Mouse (Mus musculus) liver, embryonic 15.5 days (tissue): ENCODE measurements around the gene Swap70. TPM values are rescaled to one million over a fixed set of nuclear protein-coding genes. Genes with fewer than 3 reads are reported as not detected.

ENCODE experiments used
- ATAC-seq: fragments of 200-750 bp; cut with Nextera tagmentation; 2 replicates; pipeline ENCODE4 v1.8.0; 2017; ENCODE audit warnings: moderate number of reproducible peaks, mild to moderate bottlenecking, moderate library complexity; ENCODE audit not compliant: insufficient read depth
- H3K27ac ChIP-seq: fragments of 300-500 bp; sonication (generic); replicated peaks from 2 replicates; pipeline ENCODE4 v1.5.1; 2015; ENCODE audit warnings: mild to moderate bottlenecking, inconsistent platforms
- H3K27me3 ChIP-seq: fragments of 300-500 bp; sonication (generic); 2 replicates; pipeline ENCODE4 v1.6.1; 2015; ENCODE audit warnings: mild to moderate bottlenecking, inconsistent platforms
- H3K36me3 ChIP-seq: fragments of 300-500 bp; sonication (generic); replicated peaks from 2 replicates; pipeline ENCODE4 v1.6.1; 2015; ENCODE audit warnings: moderate library complexity, mild to moderate bottlenecking, inconsistent platforms
- H3K4me1 ChIP-seq: fragments of 300-500 bp; sonication (generic); replicated peaks from 2 replicates; pipeline ENCODE4 v1.6.1; 2015; ENCODE audit warnings: inconsistent platforms
- H3K4me2 ChIP-seq: fragments of 300-500 bp; sonication (generic); 2 replicates; pipeline ENCODE4 v1.6.1; 2015; ENCODE audit warnings: moderate library complexity, mild to moderate bottlenecking, inconsistent platforms
- H3K4me3 ChIP-seq: fragments of 300-500 bp; sonication (generic); replicated peaks from 2 replicates; pipeline ENCODE4 v1.5.1; 2015; ENCODE audit warnings: mild to moderate bottlenecking, inconsistent platforms
- H3K9ac ChIP-seq: fragments of 300-500 bp; sonication (generic); 2 replicates; pipeline ENCODE4 v1.6.1; 2015; ENCODE audit warnings: moderate library complexity, mild to moderate bottlenecking, inconsistent platforms
- H3K9me3 ChIP-seq: fragments of 300-500 bp; sonication (generic); replicated peaks from 2 replicates; pipeline ENCODE4 v1.6.1; 2016; ENCODE audit warnings: inconsistent platforms
- WGBS: fragments of 180-500 bp; shearing (Covaris S2); methylation state at CpG from one replicate; pipeline ENCODE4 v1.1.7; 2015; ENCODE audit warnings: mixed read lengths; ENCODE audit not compliant: insufficient replicate concordance; 5-methylcytosine and 5-hydroxymethylcytosine counted together
- polyA plus RNA-seq: library from polyadenylated mRNA; unstranded; fragments of >200 nt; fragmentation: Nextera tagmentation; extraction: Ambion mirVana; gene quantifications from 2 replicates; pipeline ENCODE4 v1.2.1, GENCODE M21; 2015

Gene Swap70
- polyA plus RNA-seq, 1 experiment from 2014 or later = 7.8 TPM

DNA sequence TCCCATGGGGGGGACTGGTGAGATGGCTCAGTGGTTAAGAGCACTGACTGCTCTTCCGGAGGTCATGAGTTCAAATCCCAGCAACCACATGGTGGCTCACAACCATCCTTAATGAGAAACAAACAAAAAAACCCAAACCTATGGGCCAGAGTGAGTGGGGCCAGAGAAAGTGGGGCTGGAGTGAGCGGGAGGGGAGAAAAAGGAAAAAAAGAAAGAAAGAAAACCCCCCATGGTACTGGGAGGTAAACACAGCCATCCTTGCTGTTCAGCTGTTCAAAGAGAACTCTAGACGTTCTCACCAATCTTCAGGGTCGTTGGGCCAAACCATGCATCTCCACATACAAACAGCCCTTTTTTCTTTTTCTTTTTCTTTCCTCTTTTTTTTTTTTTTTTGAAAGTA, 18.1 kb downstream of the Swap70 start:
- Histone ChIP-seq H3K27me3 (no peaks in the 10 kb centered on the region), H3K27ac (no peak overlapping the region), H3K4me1 (peaks cover 14% of the 10 kb centered on the region), H3K9me3 (no peaks in the 10 kb centered on the region), H3K36me3 (peaks cover 7% of the 10 kb centered on the region; the same call in 1 of the 2 replicates), H3K4me3 (no peak overlapping the region), H3K9ac (no peak overlapping the region), H3K4me2 (no peak overlapping the region)
- no peak for ATAC-seq
- 68% methylated on average over 4 of the region's 4 CpGs for WGBS

DNA sequence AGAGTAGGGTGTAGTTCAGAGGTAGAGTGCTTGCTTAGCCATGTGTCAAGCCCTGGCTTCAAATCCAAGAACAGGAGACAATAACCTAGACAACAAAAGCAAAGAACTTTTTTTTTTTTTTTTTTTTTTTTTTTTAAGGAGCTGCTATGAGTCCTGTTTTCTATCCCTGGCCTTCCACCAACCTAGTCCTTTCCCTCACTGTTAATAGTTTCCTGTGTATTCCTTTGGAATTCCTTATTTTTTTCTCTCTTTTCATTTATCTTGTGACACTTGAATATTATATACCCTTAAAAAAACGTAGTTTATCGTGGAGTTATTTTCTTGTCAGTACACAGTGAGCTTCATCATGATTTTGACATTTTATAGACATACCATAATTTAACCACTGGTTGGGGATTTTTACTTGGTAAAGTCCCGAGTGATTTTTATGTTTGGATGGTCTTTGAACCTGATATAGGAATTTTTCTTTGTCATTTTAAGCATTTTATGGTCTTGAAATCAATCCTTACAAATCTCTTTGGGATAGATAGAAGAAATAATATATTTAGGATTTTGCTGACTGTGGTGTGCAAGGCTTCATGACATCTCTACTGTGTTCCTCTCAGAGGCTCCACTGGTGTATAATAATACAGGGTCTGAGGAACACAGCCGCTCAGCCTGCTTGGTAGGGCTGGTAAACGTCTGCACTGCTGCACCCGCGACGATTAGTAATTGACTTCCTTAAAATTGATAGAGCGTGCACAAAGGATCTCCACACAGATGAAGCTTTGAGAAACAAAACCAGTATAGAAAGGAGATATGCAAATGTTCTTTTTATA, 20.2 kb downstream of the Swap70 start:
- no peak overlapping the region for H3K9ac ChIP-seq
- H3K27me3 ChIP-seq = no peaks in the 10 kb centered on the region
- H3K4me1 ChIP-seq = peaks cover 11% of the 10 kb centered on the region
- H3K9me3 ChIP-seq = no peaks in the 10 kb centered on the region
- H3K36me3 ChIP-seq = peaks cover 8% of the 10 kb centered on the region; the same call in 1 of the 2 replicates
- H3K4me2 ChIP-seq = no peak overlapping the region
- H3K4me3 ChIP-seq = no peak overlapping the region
- no peak for ATAC-seq
- no peak overlapping the region for H3K27ac ChIP-seq
- WGBS = 44% methylated on average over 9 of the region's 9 CpGs

DNA sequence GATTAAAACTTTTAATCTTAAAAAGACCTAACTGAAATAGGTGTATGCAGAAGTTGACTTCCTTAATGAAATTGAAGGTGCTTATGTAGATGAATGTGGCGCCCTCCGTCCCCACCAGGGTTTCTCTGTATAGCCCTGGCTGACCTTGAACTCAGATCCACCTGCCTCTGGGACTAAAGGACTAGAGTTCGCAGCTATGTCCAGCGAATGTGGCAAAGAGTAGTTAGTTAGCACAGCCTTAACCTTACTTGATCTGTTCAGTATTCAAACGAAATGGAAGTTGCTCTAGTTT, 20.7 kb downstream of the Swap70 start:
- WGBS = 77% methylated on average over 5 of the region's 5 CpGs

DNA sequence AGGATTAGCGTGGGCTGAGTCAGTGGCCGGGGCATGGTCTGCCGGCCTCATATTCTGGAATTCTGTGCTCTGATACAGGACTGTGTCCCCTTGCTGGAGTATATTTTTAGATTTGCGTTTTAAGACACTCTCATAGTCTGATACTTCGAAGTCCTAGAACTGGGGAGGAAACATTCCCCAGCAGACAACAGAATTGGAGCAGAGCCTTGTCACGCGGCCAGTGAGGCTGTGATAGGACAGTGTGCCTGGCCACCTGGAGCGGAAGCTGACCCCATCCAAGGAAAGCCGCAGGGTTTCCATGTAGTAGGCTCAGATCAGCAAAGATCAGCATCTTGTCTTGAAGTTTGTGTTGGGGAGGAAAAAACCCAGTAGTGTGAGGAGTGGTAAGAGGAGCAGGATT, 23.6 kb downstream of the Swap70 start:
- no peaks in the 10 kb centered on the region for H3K4me1 ChIP-seq
- H3K4me2 ChIP-seq = no peak overlapping the region
- H3K27me3 ChIP-seq = no peaks in the 10 kb centered on the region
- no peaks in the 10 kb centered on the region for H3K9me3 ChIP-seq
- no peak overlapping the region for H3K27ac ChIP-seq
- peaks cover 8% of the 10 kb centered on the region; the same call in 1 of the 2 replicates for H3K36me3 ChIP-seq
- no peak overlapping the region for H3K4me3 ChIP-seq
- no peak for ATAC-seq
- no peak overlapping the region for H3K9ac ChIP-seq
- WGBS = 80% methylated on average over 9 of the region's 9 CpGs

More for the DNA sequence above, 20.7 kb downstream of the Swap70 start:
- H3K9me3 ChIP-seq = no peaks in the 10 kb centered on the region
- ATAC-seq = no peak
- H3K36me3 ChIP-seq = peaks cover 8% of the 10 kb centered on the region; the same call in 1 of the 2 replicates
- H3K27ac ChIP-seq = no peak overlapping the region
- H3K4me3 ChIP-seq = no peak overlapping the region
- peaks cover 8% of the 10 kb centered on the region for H3K4me1 ChIP-seq
- no peak overlapping the region for H3K4me2 ChIP-seq
- no peak overlapping the region for H3K9ac ChIP-seq
- H3K27me3 ChIP-seq = no peaks in the 10 kb centered on the region

DNA sequence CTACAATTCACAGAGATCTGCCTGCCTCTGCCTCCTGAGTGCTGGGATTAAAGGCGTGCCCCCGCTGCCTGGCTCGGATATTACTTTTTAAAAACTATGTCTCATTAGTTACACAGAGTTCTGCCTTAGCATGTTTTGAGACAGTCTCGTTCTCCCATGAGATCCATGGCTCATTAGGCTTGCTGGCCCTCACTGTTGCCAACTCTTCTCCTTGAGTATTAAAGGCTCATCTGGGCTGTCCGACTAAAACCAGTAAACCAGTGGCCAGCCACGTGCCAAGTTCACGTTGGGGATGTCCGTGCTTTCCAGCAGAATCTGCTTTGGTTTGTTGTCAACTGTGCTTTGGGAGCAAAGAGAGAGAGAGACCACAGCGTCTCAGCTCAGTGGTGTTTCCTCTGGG, 25.0 kb downstream of the Swap70 start:
- Histone ChIP-seq H3K27ac (no peak overlapping the region), H3K36me3 (peaks cover 8% of the 10 kb centered on the region; the same call in 1 of the 2 replicates), H3K4me3 (no peak overlapping the region), H3K9me3 (no peaks in the 10 kb centered on the region), H3K4me1 (no peaks in the 10 kb centered on the region), H3K9ac (no peak overlapping the region), H3K4me2 (no peak overlapping the region), H3K27me3 (no peaks in the 10 kb centered on the region)
- ATAC-seq = no peak
- 82% methylated on average over 9 of the region's 9 CpGs for WGBS

DNA sequence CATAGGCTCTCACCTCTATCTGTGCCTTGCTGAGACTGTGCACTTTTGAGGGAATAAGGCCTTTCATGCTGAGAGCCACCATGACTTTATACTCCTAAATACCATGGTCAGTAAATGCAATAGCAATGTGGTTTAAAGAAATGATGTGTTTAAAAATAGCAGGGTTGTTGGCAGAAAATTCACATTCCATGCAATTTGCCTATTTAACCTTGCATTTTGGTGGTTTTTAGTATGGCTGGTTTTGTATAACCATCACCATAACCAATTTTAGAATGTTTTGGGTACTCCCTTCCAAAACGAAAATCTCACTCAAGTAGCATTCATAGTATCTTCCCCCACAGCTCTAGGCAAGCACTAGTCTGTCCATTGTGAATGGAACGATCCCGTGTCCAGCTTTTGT, 26.3 kb downstream of the Swap70 start:
- Histone ChIP-seq H3K4me2 (no peak overlapping the region), H3K4me3 (no peak overlapping the region), H3K27ac (no peak overlapping the region), H3K36me3 (peaks cover 8% of the 10 kb centered on the region; the same call in 1 of the 2 replicates), H3K9ac (no peak overlapping the region), H3K9me3 (no peaks in the 10 kb centered on the region), H3K27me3 (no peaks in the 10 kb centered on the region), H3K4me1 (no peaks in the 10 kb centered on the region)
- 83% methylated on average over 3 of the region's 3 CpGs for WGBS
- ATAC-seq = no peak

DNA sequence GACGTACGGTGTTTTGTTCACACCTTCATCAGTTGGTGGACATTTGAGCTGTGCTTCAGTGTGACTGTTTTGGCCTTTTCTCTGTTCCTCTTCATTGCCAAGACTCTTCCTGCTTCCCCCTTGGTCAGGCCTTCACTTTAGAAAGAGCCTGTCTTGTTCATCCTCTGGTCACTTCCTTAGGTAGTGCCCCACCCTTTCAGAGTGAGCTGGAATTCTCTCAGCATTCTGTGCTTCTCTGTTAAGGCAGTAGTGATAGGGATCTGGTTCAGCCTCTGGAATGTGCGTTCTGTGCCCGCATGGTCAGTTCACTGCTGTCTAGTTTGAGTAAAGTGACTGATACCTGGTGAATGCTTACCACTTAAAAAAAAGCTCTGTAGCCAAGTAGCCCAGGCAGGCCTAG, 27.2 kb downstream of the Swap70 start:
- 81% methylated on average over 4 of the region's 4 CpGs for WGBS
- H3K4me1 ChIP-seq = no peaks in the 10 kb centered on the region
- no peak overlapping the region for H3K4me2 ChIP-seq
- H3K36me3 ChIP-seq = peaks cover 8% of the 10 kb centered on the region; the same call in 1 of the 2 replicates
- no peak overlapping the region for H3K9ac ChIP-seq
- H3K9me3 ChIP-seq = no peaks in the 10 kb centered on the region
- H3K27me3 ChIP-seq = no peaks in the 10 kb centered on the region
- H3K4me3 ChIP-seq = no peak overlapping the region
- no peak for ATAC-seq
- H3K27ac ChIP-seq = no peak overlapping the region

DNA sequence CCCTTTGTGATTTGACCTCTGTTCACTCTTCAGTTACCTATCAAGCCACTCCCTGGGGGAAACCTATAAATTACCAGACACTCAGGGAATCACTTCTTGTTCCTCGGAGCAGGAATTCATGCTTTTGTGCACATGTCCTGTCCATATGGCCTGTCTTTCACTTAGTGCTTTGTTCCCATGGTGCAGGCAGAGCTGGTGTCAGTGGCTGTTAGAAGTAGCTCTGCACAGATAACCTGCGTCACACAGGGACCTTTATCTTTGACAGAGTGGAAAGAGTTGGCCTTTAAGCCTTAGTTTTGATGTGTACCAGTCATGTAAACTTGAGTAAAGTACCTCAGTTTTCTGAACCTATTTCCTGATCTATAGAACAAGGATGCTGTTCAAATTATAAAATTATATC, 32.4 kb downstream of the Swap70 start:
- ATAC-seq = no peak
- H3K36me3 ChIP-seq = no peaks in the 10 kb centered on the region
- 54% methylated on average over 2 of the region's 2 CpGs for WGBS
- no peaks in the 10 kb centered on the region for H3K9me3 ChIP-seq
- no peak overlapping the region for H3K4me2 ChIP-seq
- no peak overlapping the region for H3K4me3 ChIP-seq
- H3K4me1 ChIP-seq = peaks cover 7% of the 10 kb centered on the region
- H3K9ac ChIP-seq = no peak overlapping the region
- no peaks in the 10 kb centered on the region for H3K27me3 ChIP-seq
- no peak overlapping the region for H3K27ac ChIP-seq

DNA sequence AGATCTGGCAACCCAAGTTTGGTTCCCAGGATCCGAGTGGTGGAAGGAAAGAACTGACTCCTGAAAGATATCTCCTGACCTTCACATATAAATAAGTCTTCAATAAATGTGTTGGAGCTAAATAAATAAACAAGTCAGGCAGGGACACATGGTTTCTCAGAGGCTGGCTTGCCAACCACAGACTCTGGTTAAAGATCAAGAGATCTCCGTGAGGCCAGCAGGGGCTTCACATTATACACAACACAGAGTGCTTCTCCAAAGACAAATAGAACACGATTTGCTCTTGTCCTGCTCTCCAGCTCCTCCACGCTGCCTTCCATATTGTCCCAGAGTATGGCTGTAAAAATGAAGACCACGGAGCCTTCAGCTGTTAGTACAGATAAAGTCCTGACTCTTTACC, 32.9 kb downstream of the Swap70 start:
- Histone ChIP-seq H3K27ac (no peak overlapping the region), H3K4me2 (no peak overlapping the region), H3K9ac (no peak overlapping the region), H3K4me1 (peaks cover 10% of the 10 kb centered on the region), H3K9me3 (no peaks in the 10 kb centered on the region), H3K4me3 (no peak overlapping the region), H3K27me3 (no peaks in the 10 kb centered on the region), H3K36me3 (no peaks in the 10 kb centered on the region)
- WGBS = 38% methylated on average over 5 of the region's 5 CpGs
- no peak for ATAC-seq

DNA sequence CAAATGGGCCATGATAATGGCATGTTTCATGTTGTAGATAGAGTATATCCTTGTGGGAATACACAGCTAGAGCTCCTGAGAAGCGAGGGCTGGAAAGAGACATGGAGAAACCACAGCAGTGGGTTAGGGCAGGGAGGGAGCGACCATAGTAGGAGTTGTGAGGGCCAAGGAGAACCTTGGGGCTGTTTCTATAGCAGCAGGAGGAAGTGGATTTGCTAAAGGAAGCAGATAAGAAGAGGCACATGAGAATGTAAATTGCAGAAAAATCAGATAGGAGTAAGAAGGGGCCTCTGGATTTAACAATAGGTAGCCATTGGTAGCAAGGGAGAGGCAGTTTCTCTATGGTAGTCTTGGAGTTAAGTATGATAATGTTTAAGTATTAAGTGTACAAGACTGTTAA, 35.5 kb downstream of the Swap70 start:
- Histone ChIP-seq H3K4me1 (peaks cover 21% of the 10 kb centered on the region), H3K9me3 (no peaks in the 10 kb centered on the region), H3K27me3 (no peaks in the 10 kb centered on the region), H3K27ac (no peak overlapping the region), H3K36me3 (no peaks in the 10 kb centered on the region), H3K4me2 (no peak overlapping the region), H3K4me3 (no peak overlapping the region), H3K9ac (no peak overlapping the region)
- 21% methylated on average over 2 of the region's 2 CpGs for WGBS
- ATAC-seq = no peak

DNA sequence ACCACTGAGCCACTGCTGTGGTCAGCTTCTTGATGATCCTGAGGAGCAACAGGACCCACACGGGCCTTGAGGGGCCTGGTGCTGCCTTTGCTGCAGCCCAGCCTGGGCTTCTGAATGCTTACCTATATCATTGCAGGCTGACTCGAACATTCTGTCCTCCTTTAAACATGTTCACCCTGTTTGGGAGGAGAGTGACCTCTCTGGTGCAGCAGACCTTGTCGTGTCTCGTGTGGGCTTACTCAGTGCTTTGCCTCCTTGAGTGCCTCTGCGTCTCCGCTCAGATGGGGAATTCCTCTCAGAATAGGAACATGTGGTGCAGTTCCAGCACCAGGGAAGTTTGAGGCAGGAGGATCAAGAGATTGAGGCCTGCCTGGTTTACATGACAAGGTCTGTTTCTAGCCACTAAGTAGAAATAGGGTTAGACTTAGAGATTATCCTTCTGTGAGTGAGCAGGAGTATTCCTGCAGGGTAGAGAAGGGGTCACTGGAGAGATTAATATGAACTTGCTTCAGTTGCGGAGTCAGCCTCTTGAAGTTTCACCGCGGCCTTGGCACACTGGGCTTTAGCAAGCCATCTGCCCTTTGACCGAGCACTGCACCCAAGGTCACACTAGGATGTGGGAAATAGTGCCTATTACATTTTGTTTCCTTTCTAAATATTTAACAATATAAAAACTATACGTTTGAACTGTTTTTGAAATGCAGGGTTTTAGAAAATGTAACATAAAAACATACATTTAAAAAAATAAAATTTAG, 36.9 kb downstream of the Swap70 start:
- Histone ChIP-seq H3K27ac (no peak overlapping the region), H3K4me3 (no peak overlapping the region), H3K27me3 (no peaks in the 10 kb centered on the region), H3K9ac (no peak overlapping the region), H3K36me3 (no peaks in the 10 kb centered on the region), H3K4me1 (peaks cover 29% of the 10 kb centered on the region), H3K9me3 (no peaks in the 10 kb centered on the region), H3K4me2 (no peak overlapping the region)
- ATAC-seq = no peak
- 72% methylated on average over 11 of the region's 11 CpGs for WGBS
